Mouse (Mus musculus): ENCODE data around the gene Rhobtb3.
"Not testable (repeated sequence)": the region's sequence is repeated elsewhere in the genome, so short reads cannot be mapped to it uniquely, and the experiment has no call there.

The Rhobtb3 gene

DNA sequence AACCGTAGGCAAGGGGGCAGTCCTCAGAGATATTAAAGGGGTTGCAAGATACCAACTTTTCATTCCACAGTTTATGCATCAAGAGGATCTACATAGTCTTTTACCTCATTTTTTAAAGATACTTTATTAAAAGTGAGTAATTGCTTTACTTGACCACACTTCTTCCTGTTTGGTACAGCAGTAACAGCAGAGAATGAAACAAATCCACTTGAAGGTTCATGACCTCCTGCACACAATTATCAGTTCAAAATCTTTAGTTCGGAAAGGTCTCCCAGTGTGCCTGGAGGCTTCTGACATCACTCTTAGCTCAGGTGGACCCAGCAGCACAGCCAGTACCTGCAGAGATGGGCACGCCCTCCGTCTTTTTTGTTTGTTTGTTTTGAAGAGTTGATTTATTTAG lies 91.7 kb downstream of the Rhobtb3 start:
- no peak for DNase-seq (ENCODE audit: extremely low read depth, low read depth, low spot score)

DNA sequence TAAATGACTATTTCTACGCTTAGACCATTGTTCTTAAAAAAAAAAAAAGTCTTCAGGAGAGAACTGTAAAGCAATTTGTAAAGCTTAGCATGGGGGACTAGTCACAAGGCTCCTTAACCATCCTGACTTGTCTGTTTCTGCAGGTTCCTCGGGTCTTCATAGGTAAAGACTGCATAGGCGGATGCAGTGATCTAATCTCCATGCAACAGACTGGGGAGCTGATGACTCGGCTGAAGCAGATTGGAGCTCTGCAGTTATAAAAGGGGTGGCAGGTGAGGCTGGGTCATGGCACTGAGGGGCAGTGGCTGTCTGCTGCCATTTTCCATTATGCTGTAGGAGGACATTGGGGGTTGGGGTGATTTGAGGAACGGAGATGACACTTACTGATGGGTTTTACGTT lies 96.7 kb downstream of the Rhobtb3 start:
- DNase-seq (ENCODE audit: extremely low read depth, low read depth, low spot score), result no peak

DNA sequence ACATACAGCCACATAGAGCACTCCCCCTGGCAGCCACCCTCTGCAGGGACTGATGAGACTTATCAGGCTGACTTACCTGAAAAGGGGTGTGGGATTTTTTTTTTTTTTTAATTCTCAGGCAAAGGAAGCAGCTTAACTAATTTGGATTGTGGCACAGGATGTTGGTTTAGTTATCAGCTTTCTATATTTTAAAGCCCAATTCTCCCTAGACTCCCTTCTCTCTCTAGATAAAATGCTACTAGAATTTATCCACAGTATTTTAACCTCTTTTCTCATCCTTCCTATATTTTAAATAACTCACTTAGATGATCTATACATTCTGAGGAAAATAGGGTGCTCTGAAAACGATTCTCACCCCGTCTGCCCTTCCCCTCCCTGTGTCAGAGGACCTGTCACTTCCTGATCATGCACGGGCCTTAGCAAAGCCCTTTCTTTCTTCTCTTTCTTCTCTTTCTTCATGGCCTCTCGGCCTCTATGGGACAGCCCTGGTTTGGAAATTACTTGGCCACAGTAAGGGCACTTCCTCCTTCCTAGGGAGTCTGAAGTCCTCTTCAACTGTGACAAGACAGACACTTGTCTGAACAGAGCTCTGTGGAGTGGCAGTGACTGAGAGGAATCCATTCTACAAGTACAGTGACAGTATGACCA lies 98.1 kb downstream of the Rhobtb3 start:
- no peak for DNase-seq (ENCODE audit: extremely low read depth, low read depth, low spot score)

- no peak for DNase-seq (ENCODE audit: extremely low read depth, low read depth, low spot score)
Measured at GRCm38 (mm10) chr13:75844833-75845518, 98.7 kb downstream of the Rhobtb3 start.

- DNase-seq (ENCODE audit: extremely low read depth, low read depth, low spot score), result no peak
Measured at GRCm38 (mm10) chr13:75843993-75844683, 99.6 kb downstream of the Rhobtb3 start.

DNA sequence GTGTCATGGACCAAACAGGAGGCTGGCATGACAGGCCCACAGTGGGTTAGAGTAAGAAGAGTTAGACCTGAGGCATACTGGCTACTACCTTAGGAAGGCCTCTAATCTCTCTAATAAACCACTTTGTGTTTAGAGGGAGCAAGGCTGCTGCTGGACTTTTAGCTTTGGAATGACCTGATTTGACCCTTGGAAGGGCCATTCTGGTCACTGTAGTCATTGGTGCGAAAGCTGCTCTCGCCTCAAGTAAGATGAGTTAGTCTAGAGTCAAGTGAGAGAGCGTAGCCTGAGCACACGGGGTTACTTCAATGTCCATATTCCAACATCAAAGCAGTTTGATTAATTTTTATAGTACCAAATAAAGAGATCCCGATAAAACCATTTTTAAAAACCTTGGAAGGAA lies 100.4 kb downstream of the Rhobtb3 start:
- DNase-seq (ENCODE audit: extremely low read depth, low read depth, low spot score), result no peak

GRCm38 (mm10) chr13:75841950-75842349 lies 101.8 kb downstream of the Rhobtb3 start:
- DNase-seq (ENCODE audit: extremely low read depth, low read depth, low spot score), result no peak

DNA sequence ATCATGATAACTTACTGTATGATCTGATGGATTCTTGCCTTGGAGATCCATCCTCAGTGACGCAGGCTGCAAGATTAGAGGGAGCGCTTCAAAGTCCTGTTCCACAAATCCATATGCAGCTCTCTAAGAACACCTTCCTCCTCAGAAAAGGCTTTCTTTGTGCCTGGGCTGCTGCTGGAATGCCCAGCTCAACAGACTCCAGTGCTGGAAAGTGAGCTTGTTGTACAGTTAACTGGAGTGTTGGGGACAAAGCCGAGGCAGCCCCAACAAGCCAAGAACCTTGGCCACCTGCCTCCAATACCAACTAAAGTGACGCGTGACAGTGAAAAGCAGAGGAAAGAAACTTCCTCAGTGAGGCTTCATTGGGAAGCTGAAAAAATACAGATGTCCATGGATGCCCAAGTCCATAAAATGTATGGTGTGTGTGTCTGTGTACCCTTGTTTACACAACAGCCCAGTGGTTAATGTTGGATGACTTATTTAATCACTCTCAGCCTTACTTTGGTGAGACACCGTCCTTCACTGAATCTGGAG lies 102.9 kb downstream of the Rhobtb3 start:
- no peak for DNase-seq (ENCODE audit: extremely low read depth, low read depth, low spot score)

GRCm38 (mm10) chr13:75839719-75840481 lies 103.8 kb downstream of the Rhobtb3 start, which contains the start of gene Glrx:
Gene Glrx (plus strand): TSS chr13:75839868.
- DNase-seq (ENCODE audit: extremely low read depth, low read depth, low spot score), result no peak

DNA sequence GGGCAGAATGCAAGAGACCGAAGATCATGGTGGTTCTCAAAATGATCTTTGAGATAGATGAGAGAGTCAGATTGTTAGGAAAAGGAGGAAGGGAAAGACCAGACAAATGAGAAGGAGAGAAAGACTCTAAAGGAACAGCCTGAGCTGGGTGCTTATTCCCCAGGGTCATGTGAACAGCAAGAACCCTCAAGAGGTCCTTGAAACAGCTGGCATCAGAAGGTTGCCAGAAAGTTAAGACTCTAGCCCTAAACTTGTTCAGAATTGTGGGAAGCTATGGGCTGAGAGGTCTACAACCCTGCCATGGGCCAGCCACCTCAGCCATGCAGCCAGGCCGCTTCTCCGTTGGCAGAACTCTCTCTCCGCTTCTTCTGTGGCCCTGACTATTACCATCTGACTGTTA lies 105.2 kb downstream of the Rhobtb3 start:
- no peak for DNase-seq (ENCODE audit: extremely low read depth, low read depth, low spot score)

DNA sequence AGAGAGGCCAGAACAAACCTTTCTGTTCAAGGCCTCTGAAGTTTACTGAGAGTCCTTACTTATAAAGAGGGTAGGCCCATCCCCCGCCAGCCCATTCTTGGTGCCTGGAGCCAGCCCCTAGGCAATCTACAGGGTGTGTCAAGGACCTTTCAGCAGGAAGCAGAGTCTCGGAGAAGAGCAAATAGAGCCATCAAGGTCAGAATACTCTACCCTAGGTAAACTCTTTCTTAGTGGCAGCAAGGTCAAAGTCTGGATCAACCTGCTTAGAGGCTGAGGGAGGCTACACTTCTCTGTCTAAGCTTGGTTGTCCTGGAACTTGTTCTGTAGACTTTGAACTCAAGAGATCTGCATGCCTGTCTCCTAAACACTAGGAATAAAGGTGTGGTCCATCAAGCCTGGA lies 108.3 kb downstream of the Rhobtb3 start:
- no peak for DNase-seq (ENCODE audit: extremely low read depth, low read depth, low spot score)

DNA sequence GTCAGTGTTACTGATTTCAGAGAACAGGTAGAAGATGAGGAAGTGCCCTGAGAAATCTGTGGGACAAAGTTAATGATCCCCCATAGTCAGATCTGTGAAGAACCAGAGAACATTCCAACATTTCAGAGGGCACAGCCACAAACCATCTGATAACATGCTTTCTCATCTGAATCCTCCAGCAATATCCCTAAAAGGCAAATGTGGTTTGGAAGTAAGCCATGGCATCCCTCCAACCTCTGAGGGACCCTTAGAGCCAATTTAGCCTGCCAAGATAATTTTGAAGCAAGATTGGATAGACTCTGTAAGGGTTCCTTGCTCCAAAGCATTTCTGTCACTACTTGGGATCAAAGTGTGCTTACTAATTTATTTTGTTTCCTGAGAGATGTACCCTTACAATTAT lies 110.2 kb downstream of the Rhobtb3 start:
- DNase-seq (ENCODE audit: extremely low read depth, low read depth, low spot score), result no peak

- no peak for DNase-seq (ENCODE audit: extremely low read depth, low read depth, low spot score)
Measured at GRCm38 (mm10) chr13:75832697-75833096, 111.0 kb downstream of the Rhobtb3 start.

DNA sequence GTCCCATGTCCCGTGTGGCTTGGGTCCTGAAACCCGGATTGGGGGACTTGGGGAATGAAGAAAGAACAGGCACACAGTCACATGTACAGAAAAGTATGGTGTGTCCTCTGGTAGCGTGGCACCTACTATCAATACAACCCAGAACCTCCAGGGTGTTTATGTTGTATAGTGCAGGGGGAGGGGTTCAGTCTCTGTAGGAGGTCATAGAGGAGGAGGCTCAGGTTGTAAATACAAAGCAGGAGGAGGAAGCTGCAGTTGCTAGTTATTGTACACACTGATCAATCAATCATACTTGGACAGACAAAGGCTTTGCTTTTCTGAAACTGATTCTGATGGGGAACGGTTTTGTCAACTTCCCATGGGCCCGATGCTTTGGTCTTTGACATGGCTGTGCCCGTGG lies 112.0 kb downstream of the Rhobtb3 start:
- DNase-seq (ENCODE audit: extremely low read depth, low read depth, low spot score), result no peak

DNA sequence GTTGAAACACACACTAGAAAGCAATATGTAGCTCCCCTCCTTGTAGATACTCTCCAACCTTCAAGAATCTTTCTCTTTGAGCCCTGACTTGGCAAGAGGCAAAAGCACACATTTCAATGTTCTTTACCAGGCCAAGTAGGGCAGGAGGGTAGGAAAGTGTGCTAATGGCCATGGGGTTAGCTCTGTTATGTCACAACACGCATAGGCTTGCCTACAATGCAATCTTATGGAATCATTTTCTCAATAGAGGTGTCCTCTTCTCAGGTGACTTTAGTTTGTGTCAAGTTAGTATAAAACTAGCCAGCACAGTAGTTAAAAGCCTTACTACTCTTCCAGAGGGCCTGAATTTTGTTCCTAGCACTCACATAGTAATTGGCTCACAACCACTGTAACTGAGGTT lies 113.0 kb downstream of the Rhobtb3 start:
- DNase-seq (ENCODE audit: extremely low read depth, low read depth, low spot score), result peak; percentile 90

- no peak for DNase-seq (ENCODE audit: extremely low read depth, low read depth, low spot score)
Measured at GRCm38 (mm10) chr13:75825388-75825787, 118.3 kb downstream of the Rhobtb3 start.

GRCm38 (mm10) chr13:75824611-75825319 lies 119.0 kb downstream of the Rhobtb3 start:
- DNase-seq (ENCODE audit: extremely low read depth, low read depth, low spot score), result no peak

DNA sequence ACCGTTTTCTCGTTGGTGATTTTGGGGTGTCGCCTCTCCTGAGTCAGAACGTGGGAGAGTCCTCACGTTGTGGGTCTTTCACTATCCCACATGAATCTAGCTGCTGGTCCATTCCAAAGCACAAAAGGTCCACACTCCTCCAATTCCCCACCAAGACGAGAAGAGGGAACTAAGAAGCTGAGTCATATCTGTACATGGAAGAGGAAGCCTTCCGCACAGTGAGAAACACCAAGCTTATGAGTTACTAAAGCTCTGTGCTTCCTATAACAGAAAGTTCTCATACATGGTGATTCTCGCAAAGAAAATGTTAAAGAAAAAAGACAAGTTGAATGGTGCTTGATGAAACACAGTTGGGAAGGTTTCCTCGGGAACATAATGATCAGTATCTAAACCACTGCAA lies 120.5 kb downstream of the Rhobtb3 start:
- no peak for DNase-seq (ENCODE audit: extremely low read depth, low read depth, low spot score)

- not testable (repeated sequence) for DNase-seq (ENCODE audit: extremely low read depth, low read depth, low spot score)
Measured at GRCm38 (mm10) chr13:75822366-75822765, 121.4 kb downstream of the Rhobtb3 start.

- no peak for DNase-seq (ENCODE audit: extremely low read depth, low read depth, low spot score)
Measured at GRCm38 (mm10) chr13:75819898-75820297, 123.8 kb downstream of the Rhobtb3 start.
